Mouse (Mus musculus) MEL (cell line): Measurements from ENCODE around the gene Selenoo. TPM values are rescaled to one million over a fixed set of nuclear protein-coding genes. Genes with fewer than 3 reads are reported as not detected.

Experiments used
- DNase-seq: peaks from one replicate; pipeline ENCODE4 v3.0.0; 2011; ENCODE audit warnings: low read depth, low spot score
- H3K27ac ChIP-seq: 2 replicates; pipeline ENCODE4 v1.5.1; 2012; ENCODE audit warnings: low read depth, mild to moderate bottlenecking, control low read depth, low read length, moderate library complexity; ENCODE audit not compliant: control insufficient read depth
- H3K27me3 ChIP-seq, 2 experiments: fragments of 150-350 bp in 1 of 2; sonication (generic) in 1 of 2; 2 replicates each; pipeline ENCODE4 v1.6.1; 2012; ENCODE audit warnings: low read length in 2 of 2, mild to moderate bottlenecking in 2 of 2, improper control_type of control experiment in 1 of 2, moderate library complexity in 1 of 2; ENCODE audit not compliant: insufficient read depth in 2 of 2, control insufficient read depth in 1 of 2
- H3K36me3 ChIP-seq, 2 experiments: 2 replicates each; pipeline ENCODE4 v1.6.1; 2012 to 2014; ENCODE audit warnings: low read length in 2 of 2, improper control_type of control experiment in 1 of 2, inconsistent platforms in 1 of 2, mild to moderate bottlenecking in 1 of 2; ENCODE audit not compliant: insufficient read depth in 2 of 2, control insufficient read depth in 1 of 2
- H3K4me1 ChIP-seq, 2 experiments: fragments of 150-350 bp in 1 of 2; sonication (generic) in 1 of 2; 2 replicates each; pipeline ENCODE4 v1.6.1; 2012; ENCODE audit warnings: low read length in 2 of 2, improper control_type of control experiment in 1 of 2, mild to moderate bottlenecking in 1 of 2; ENCODE audit not compliant: insufficient read depth in 2 of 2, control insufficient read depth in 1 of 2
- H3K4me3 ChIP-seq, 2 experiments: fragments of 150-350 bp in 1 of 2; sonication (generic) in 1 of 2; 2 replicates each; pipeline ENCODE4 v1.5.1; 2012; ENCODE audit warnings: low read depth in 2 of 2, low read length in 2 of 2, mild to moderate bottlenecking in 2 of 2, moderate library complexity in 2 of 2, control low read depth in 1 of 2, improper control_type of control experiment in 1 of 2; ENCODE audit not compliant: control insufficient read depth in 1 of 2, insufficient read depth in 1 of 2
- H3K79me2 ChIP-seq: 2 replicates; pipeline ENCODE4 v1.6.1; 2012; ENCODE audit warnings: mild to moderate bottlenecking, low read length, moderate library complexity; ENCODE audit not compliant: control insufficient read depth, poor library complexity, insufficient read depth
- H3K9ac ChIP-seq: 2 replicates; pipeline ENCODE4 v1.6.1; 2012; ENCODE audit warnings: low read depth, mild to moderate bottlenecking, control low read depth, low read length, moderate library complexity; ENCODE audit not compliant: control insufficient read depth, poor library complexity, severe bottlenecking
- H3K9me3 ChIP-seq: fragments of 150-350 bp; sonication (generic); replicated peaks from 2 replicates; pipeline ENCODE4 v1.6.1; 2012; ENCODE audit warnings: mild to moderate bottlenecking, low read length, improper control_type of control experiment, moderate library complexity; ENCODE audit not compliant: insufficient read depth
- BHLHE40 ChIP-seq: IDR thresholded peaks from 2 replicates; pipeline ENCODE4 v1.6.1; 2012; ENCODE audit warnings: low read depth, mild to moderate bottlenecking, inconsistent platforms, low read length, improper control_type of control experiment, borderline replicate concordance
- CHD2 ChIP-seq: IDR thresholded peaks from 2 replicates; pipeline ENCODE4 v1.6.1; 2011; ENCODE audit warnings: low read length, improper control_type of control experiment
- CTCF ChIP-seq, 3 experiments: IDR thresholded peaks in 2 of 3; conservative IDR thresholded peaks in 1 of 3; 2 replicates each; pipeline ENCODE4 v1.5.1; 2011 to 2012; ENCODE audit warnings: low read length in 3 of 3, low read depth in 2 of 3, mild to moderate bottlenecking in 2 of 3, improper control_type of control experiment in 1 of 3, inconsistent platforms in 1 of 3, mixed read lengths in 1 of 3, moderate library complexity in 1 of 3; ENCODE audit not compliant: control insufficient read depth in 1 of 3, insufficient read depth in 1 of 3, poor library complexity in 1 of 3, severe bottlenecking in 1 of 3
- ELF1 ChIP-seq: IDR thresholded peaks from 2 replicates; pipeline ENCODE4 v1.6.1; 2014; ENCODE audit warnings: low read depth, mild to moderate bottlenecking, inconsistent platforms, low read length, improper control_type of control experiment, moderate library complexity
- ETS1 ChIP-seq: IDR thresholded peaks from 2 replicates; pipeline ENCODE4 v1.6.1; 2012; ENCODE audit warnings: low read depth, mild to moderate bottlenecking, inconsistent platforms, low read length, improper control_type of control experiment, moderate library complexity
- HCFC1 ChIP-seq: IDR thresholded peaks from 2 replicates; pipeline ENCODE4 v1.6.1; 2012; ENCODE audit warnings: low read depth, mild to moderate bottlenecking, inconsistent platforms, low read length, improper control_type of control experiment, moderate library complexity
- JUND ChIP-seq: IDR thresholded peaks from 2 replicates; pipeline ENCODE4 v1.6.1; 2011; ENCODE audit warnings: low read depth, mild to moderate bottlenecking, improper control_type of control experiment, low read length
- MAX ChIP-seq: IDR thresholded peaks from 2 replicates; pipeline ENCODE4 v1.6.1; 2011; ENCODE audit warnings: low read length, improper control_type of control experiment
- MAZ ChIP-seq: IDR thresholded peaks from 2 replicates; pipeline ENCODE4 v1.6.1; 2012; ENCODE audit warnings: low read depth, mild to moderate bottlenecking, inconsistent platforms, low read length, improper control_type of control experiment
- MEF2A ChIP-seq: IDR thresholded peaks from 2 replicates; pipeline ENCODE4 v1.6.1; 2014; ENCODE audit warnings: low read depth, mild to moderate bottlenecking, inconsistent platforms, low read length, improper control_type of control experiment; ENCODE audit not compliant: poor library complexity, insufficient replicate concordance, severe bottlenecking; ENCODE audit errors: extremely low read depth
- MXI1 ChIP-seq: IDR thresholded peaks from 2 replicates; pipeline ENCODE4 v1.6.1; 2011; ENCODE audit warnings: mild to moderate bottlenecking, low read depth, low read length, improper control_type of control experiment
- MYC ChIP-seq: IDR thresholded peaks from 2 replicates; pipeline ENCODE4 v1.6.1; 2011; ENCODE audit warnings: low read depth, mild to moderate bottlenecking, low read length, improper control_type of control experiment, moderate library complexity
- NELFE ChIP-seq: IDR thresholded peaks from 2 replicates; pipeline ENCODE4 v1.6.1; 2011; ENCODE audit warnings: low read depth, low read length, improper control_type of control experiment
- POLR2A ChIP-seq, 2 experiments: IDR thresholded peaks; 2 replicates each; pipeline ENCODE4 v1.6.1; 2011 to 2012; ENCODE audit warnings: low read length in 2 of 2, mild to moderate bottlenecking in 2 of 2, control low read depth in 1 of 2, improper control_type of control experiment in 1 of 2, low read depth in 1 of 2, moderate library complexity in 1 of 2; ENCODE audit not compliant: control insufficient read depth in 1 of 2, insufficient read depth in 1 of 2, poor library complexity in 1 of 2
- RAD21 ChIP-seq: IDR thresholded peaks from 2 replicates; pipeline ENCODE4 v1.6.1; 2011; ENCODE audit warnings: mild to moderate bottlenecking, low read depth, low read length, improper control_type of control experiment
- SIN3A ChIP-seq: IDR thresholded peaks from 2 replicates; pipeline ENCODE4 v1.6.1; 2012; ENCODE audit warnings: low read length, improper control_type of control experiment, inconsistent platforms
- SMC3 ChIP-seq: IDR thresholded peaks from 2 replicates; pipeline ENCODE4 v1.6.1; 2011; ENCODE audit warnings: low read depth, low read length, improper control_type of control experiment
- TBP ChIP-seq: IDR thresholded peaks from 2 replicates; pipeline ENCODE4 v1.8.0; 2011; ENCODE audit warnings: low read depth, low read length, improper control_type of control experiment
- TCF12 ChIP-seq: IDR thresholded peaks from 2 replicates; pipeline ENCODE4 v1.6.1; 2014; ENCODE audit warnings: low read depth, mild to moderate bottlenecking, inconsistent platforms, low read length, improper control_type of control experiment, moderate library complexity
- ZC3H11A ChIP-seq: IDR thresholded peaks from 2 replicates; pipeline ENCODE4 v1.6.1; 2012; ENCODE audit warnings: low read depth, mild to moderate bottlenecking, inconsistent platforms, low read length, improper control_type of control experiment
- ZKSCAN1 ChIP-seq: IDR thresholded peaks from 2 replicates; pipeline ENCODE4 v1.6.1; 2012; ENCODE audit warnings: low read depth, mild to moderate bottlenecking, inconsistent platforms, low read length, improper control_type of control experiment, moderate library complexity
- ZMIZ1 ChIP-seq: IDR thresholded peaks from 2 replicates; pipeline ENCODE4 v1.6.1; 2012; ENCODE audit warnings: low read depth, mild to moderate bottlenecking, inconsistent platforms, low read length, improper control_type of control experiment, moderate library complexity
- ZNF384 ChIP-seq: IDR thresholded peaks from 2 replicates; pipeline ENCODE4 v1.6.1; 2012; ENCODE audit warnings: low read depth, mild to moderate bottlenecking, inconsistent platforms, low read length, improper control_type of control experiment
- polyA plus RNA-seq, 2 experiments: library from polyadenylated mRNA; stranded (reverse) in 1 of 2; unstranded in 1 of 2; fragments of >175 nt in 1 of 2; fragments of >200 nt in 1 of 2; gene quantifications; 2 replicates each; pipeline versions ENCODE4 v1.2.1 to v1.2.4; 2012; ENCODE audit warnings: low replicate concordance in 2 of 2, low read depth in 1 of 2; ENCODE audit not compliant: insufficient read length in 2 of 2, insufficient read depth in 1 of 2, missing spikeins in 1 of 2
- total RNA-seq: library from RNA; depleted of rRNA; stranded (reverse); fragments of 300-350 nt; gene quantifications from 2 replicates; pipeline ENCODE4 v1.2.3, GENCODE M21; 2012; rRNA removed

Selenoo gene
- total RNA-seq (13.6 and 17.3 TPM in 2 replicates), polyA plus RNA-seq (10 to 100 TPM in 1 of 2 experiments, not detected in 1; 16.6 TPM)

- Histone ChIP-seq H3K9me3 (no peaks in the 10 kb centered on the region), H3K27ac (peak within 1 kb of the TSS; percentile 45; the same call in 1 of the 2 replicates), H3K79me2 (peaks cover 3% of the 10 kb centered on the region; the same call in 1 of the 2 replicates), H3K9ac (peak within 1 kb of the TSS; percentile 95), H3K27me3 (no peaks in the 10 kb centered on the region), H3K4me3 (peak within 1 kb of the TSS; percentile 84 to 86), H3K36me3 (no peaks in the 10 kb centered on the region; a peak in 1 of 4 replicates), H3K4me1 (peaks cover 2% of the 10 kb centered on the region in 2 experiments; a peak in 2 of 4 replicates)
- peak; percentile 91 for DNase-seq
- TF ChIP-seq ZC3H11A (no peak), HCFC1 (peak; percentile 85), POLR2A (IDR thresholded peaks at IDR 0.05; ENCODE audit: control insufficient read depth in 1 of 2, insufficient read depth in 1 of 2, low read depth in 1 of 2, low read length in 2 of 2, poor library complexity in 1 of 2) (peak; percentile 86 to 93), BHLHE40 (no peak), ZMIZ1 (peak; percentile 88), ZKSCAN1 (no peak), MEF2A (no peak), SIN3A (peak; percentile 78; the same call in 1 of the 2 replicates), NELFE (peak; percentile 86), ELF1 (peak; percentile 74), TBP (0 out of 2 replicates have a peak, but pooled peaks have one; percentile 35), MAX (peak; percentile 49; the same call in 1 of the 2 replicates), MAZ (peak; percentile 83; the same call in 1 of the 2 replicates), TCF12 (peak; percentile 47), MXI1 (0 out of 2 replicates have a peak, but pooled peaks have one; percentile 46), ETS1 (peak; percentile 74)
Measured at GRCm38 (mm10) chr15:89088607-89089247, at the start of gene Selenoo. Selenoo (plus strand) TSS chr15:89089084.

GRCm38 (mm10) chr15:89044381-89044780 is 44.5 kb upstream of the Selenoo start:
- TF ChIP-seq CHD2 (no peak), HCFC1 (no peak), CTCF (IDR thresholded peaks at IDR 0.05 in 2 of 3, conservative IDR thresholded peaks at IDR 0.05 in 1 of 3; ENCODE audit: control insufficient read depth in 1 of 3, insufficient read depth in 1 of 3, low read depth in 2 of 3, low read length in 3 of 3, poor library complexity in 1 of 3, severe bottlenecking in 1 of 3) (peak in 2 of 3 experiments; percentile 28 to 35; a peak in 5 of 6 replicates), POLR2A (IDR thresholded peaks at IDR 0.05; ENCODE audit: control insufficient read depth in 1 of 2, insufficient read depth in 1 of 2, low read depth in 1 of 2, low read length in 2 of 2, poor library complexity in 1 of 2) (no peak), ETS1 (no peak), RAD21 (peak; percentile 28), SIN3A (no peak), MYC (no peak), SMC3 (0 out of 2 replicates have a peak, but pooled peaks have one; percentile 9), ELF1 (no peak), JUND (no peak), NELFE (no peak), BHLHE40 (no peak), ZMIZ1 (no peak), ZNF384 (no peak)
- Histone ChIP-seq H3K9ac (no peak overlapping the region), H3K36me3 (no peaks in the 10 kb centered on the region), H3K79me2 (no peaks in the 10 kb centered on the region), H3K27ac (no peak overlapping the region), H3K9me3 (no peaks in the 10 kb centered on the region), H3K27me3 (peaks cover 0 to 4% of the 10 kb centered on the region in 2 experiments; a peak in 1 of 4 replicates), H3K4me3 (no peak overlapping the region), H3K4me1 (no peaks in the 10 kb centered on the region)
- DNase-seq = peak; percentile 27
